Mouse (Mus musculus) bone marrow, adult 2 months (tissue): ENCODE data around the gene Gpatch8.

Source experiments
- CTCF ChIP-seq: fragments of 200-500 bp; IDR thresholded peaks from 2 replicates; pipeline ENCODE4 v1.5.1; 2011; ENCODE audit warnings: low read length, control low read depth; ENCODE audit not compliant: control insufficient read depth, insufficient read depth
- POLR2A ChIP-seq: fragments of 200-500 bp; IDR thresholded peaks from 2 replicates; pipeline ENCODE4 v1.6.1; 2011; ENCODE audit warnings: low read depth, mild to moderate bottlenecking, control low read depth, low read length, borderline replicate concordance; ENCODE audit not compliant: control insufficient read depth

GRCm38 (mm10) chr11:102445891-102446361 is 110.3 kb downstream of the Gpatch8 start:
- TF ChIP-seq CTCF (no peak), POLR2A (no peak)
